Mouse (Mus musculus) liver, embryonic 14.5 days (tissue): ENCODE measurements around the gene Dab2. TPM values are rescaled to one million over a fixed set of nuclear protein-coding genes. Genes with fewer than 3 reads are reported as not detected.

Source experiments
- ATAC-seq: fragments of 200-750 bp; cut with Nextera tagmentation; 2 replicates; pipeline ENCODE4 v1.8.0; 2017; ENCODE audit warnings: moderate number of reproducible peaks, mild to moderate bottlenecking, moderate library complexity; ENCODE audit not compliant: insufficient read depth
- DNase-seq, 3 experiments: peaks; one replicate each; pipeline ENCODE4 v3.0.0-alpha.2; 2012 to 2013; ENCODE audit warnings: low read depth in 3 of 3, low spot score in 3 of 3
- H3K27ac ChIP-seq: fragments of 300-500 bp; sonication (generic); 2 replicates; pipeline ENCODE4 v1.5.1; 2014; ENCODE audit warnings: moderate library complexity, mild to moderate bottlenecking, control low read depth, inconsistent platforms
- H3K27me3 ChIP-seq: fragments of 300-500 bp; sonication (generic); 2 replicates; pipeline ENCODE4 v1.6.1; 2014; ENCODE audit warnings: mild to moderate bottlenecking, low read length, moderate library complexity; ENCODE audit not compliant: control insufficient read depth, insufficient read depth
- H3K36me3 ChIP-seq: fragments of 300-500 bp; sonication (generic); replicated peaks from 2 replicates; pipeline ENCODE4 v1.6.1; 2014; ENCODE audit warnings: low read depth; ENCODE audit not compliant: control insufficient read depth, insufficient read depth
- H3K4me1 ChIP-seq, 2 experiments: fragments of 200-500 bp in 1 of 2; fragments of 300-500 bp in 1 of 2; sonication (generic) in 1 of 2; replicated peaks; 2 replicates each; pipeline ENCODE4 v1.6.1; 2012 to 2014; ENCODE audit warnings: antibody characterized with exemption in 1 of 2, inconsistent platforms in 1 of 2, low read length in 1 of 2; ENCODE audit not compliant: control insufficient read depth in 2 of 2, insufficient read depth in 2 of 2
- H3K4me2 ChIP-seq: fragments of 300-500 bp; sonication (generic); 2 replicates; pipeline ENCODE4 v1.6.1; 2014; ENCODE audit warnings: low read depth, mild to moderate bottlenecking, control low read depth, moderate library complexity
- H3K4me3 ChIP-seq, 2 experiments: fragments of 200-500 bp in 1 of 2; fragments of 300-500 bp in 1 of 2; sonication (generic) in 1 of 2; 2 replicates each; pipeline ENCODE4 v1.5.1; 2012 to 2014; ENCODE audit warnings: low read depth in 2 of 2, low read length in 2 of 2, mild to moderate bottlenecking in 2 of 2, control low read depth in 1 of 2, inconsistent platforms in 1 of 2, moderate library complexity in 1 of 2; ENCODE audit not compliant: insufficient read depth in 1 of 2
- H3K9ac ChIP-seq: fragments of 300-500 bp; sonication (generic); replicated peaks from 2 replicates; pipeline ENCODE4 v1.6.1; 2014; ENCODE audit warnings: mild to moderate bottlenecking, control low read depth, moderate library complexity
- H3K9me3 ChIP-seq: fragments of 300-500 bp; sonication (generic); 2 replicates; pipeline ENCODE4 v1.6.1; 2016; ENCODE audit warnings: low read length, mixed read lengths; ENCODE audit not compliant: control insufficient read depth
- CTCF ChIP-seq: IDR thresholded peaks from 2 replicates; pipeline ENCODE4 v1.5.1; 2016; ENCODE audit warnings: antibody characterized with exemption, low read depth, control low read depth
- EP300 ChIP-seq: IDR thresholded peaks from 2 replicates; pipeline ENCODE4 v1.6.1; 2016; ENCODE audit warnings: antibody characterized with exemption, low read depth
- WGBS: fragments of 180-500 bp; shearing (Covaris S2); extraction: QIAGEN DNeasy Blood & Tissue Kit; methylation state at CpG from one replicate; pipeline ENCODE4 v1.1.7; 2014; ENCODE audit not compliant: insufficient replicate concordance; 5-methylcytosine and 5-hydroxymethylcytosine counted together
- polyA plus RNA-seq, 2 experiments: library from polyadenylated mRNA; depleted of rRNA in 1 of 2; stranded (reverse) in 1 of 2; unstranded in 1 of 2; fragments of >200 nt; fragmentation: Nextera tagmentation in 1 of 2; extraction: Ambion mirVana in 1 of 2; gene quantifications; 2 replicates each; pipeline versions ENCODE4 v1.2.1 to v1.2.3; 2012 to 2014

The Dab2 gene
- polyA plus RNA-seq, 2 experiments, result 7.5 to 9.5 TPM

GRCm38 (mm10) chr15:6398211-6398610 lies 98.6 kb downstream of the Dab2 start:
- Histone ChIP-seq H3K4me1 (no peaks in the 10 kb centered on the region), H3K36me3 (no peaks in the 10 kb centered on the region), H3K9me3 (no peaks in the 10 kb centered on the region), H3K4me3 (no peak overlapping the region), H3K27me3 (no peaks in the 10 kb centered on the region), H3K9ac (no peak overlapping the region), H3K27ac (no peak overlapping the region), H3K4me2 (no peak overlapping the region)
- 57% methylated on average over 4 of the region's 4 CpGs for WGBS
- ATAC-seq, result no peak
- no peak for DNase-seq
- no peak for TF ChIP-seq CTCF
- TF ChIP-seq EP300, result no peak

- H3K27me3 ChIP-seq, result no peaks in the 10 kb centered on the region
- H3K9me3 ChIP-seq, result no peaks in the 10 kb centered on the region
- ATAC-seq (no peak), DNase-seq (no peak)
- H3K9ac ChIP-seq, result no peak overlapping the region
- no peak overlapping the region for H3K27ac ChIP-seq
- H3K4me3 ChIP-seq, result no peak overlapping the region
- H3K4me1 ChIP-seq, result no peaks in the 10 kb centered on the region
- WGBS, result 70% methylated on average over 6 of the region's 6 CpGs
- H3K4me2 ChIP-seq, result no peak overlapping the region
- no peaks in the 10 kb centered on the region for H3K36me3 ChIP-seq
- no peak for TF ChIP-seq CTCF
- no peak for TF ChIP-seq EP300
Observed at GRCm38 (mm10) chr15:6398881-6399280, 99.3 kb downstream of the Dab2 start.

- H3K9ac ChIP-seq, result no peak overlapping the region
- no peaks in the 10 kb centered on the region for H3K9me3 ChIP-seq
- no peaks in the 10 kb centered on the region for H3K4me1 ChIP-seq
- H3K27me3 ChIP-seq, result no peaks in the 10 kb centered on the region
- no peak overlapping the region for H3K4me2 ChIP-seq
- DNase-seq, result no peak
- no peak overlapping the region for H3K4me3 ChIP-seq
- ATAC-seq, result no peak
- 67% methylated on average over 8 of the region's 8 CpGs for WGBS
- H3K36me3 ChIP-seq, result no peaks in the 10 kb centered on the region
- H3K27ac ChIP-seq, result no peak overlapping the region
- TF ChIP-seq CTCF (no peak), EP300 (no peak)
Observed at GRCm38 (mm10) chr15:6400115-6400514, 100.5 kb downstream of the Dab2 start.

GRCm38 (mm10) chr15:6402433-6402832 lies 102.8 kb downstream of the Dab2 start:
- H3K4me1 ChIP-seq, result no peaks in the 10 kb centered on the region
- H3K27ac ChIP-seq, result no peak overlapping the region
- no peak overlapping the region for H3K4me3 ChIP-seq
- ATAC-seq (no peak), DNase-seq (no peak)
- no peak overlapping the region for H3K9ac ChIP-seq
- no peaks in the 10 kb centered on the region for H3K27me3 ChIP-seq
- TF ChIP-seq EP300, result no peak
- no peaks in the 10 kb centered on the region for H3K9me3 ChIP-seq
- 78% methylated on average over 2 of the region's 2 CpGs for WGBS
- no peak overlapping the region for H3K4me2 ChIP-seq
- H3K36me3 ChIP-seq, result no peaks in the 10 kb centered on the region

- Histone ChIP-seq H3K4me2 (no peak overlapping the region), H3K4me1 (no peaks in the 10 kb centered on the region), H3K9ac (no peak overlapping the region), H3K27ac (no peak overlapping the region), H3K4me3 (no peak overlapping the region), H3K27me3 (no peaks in the 10 kb centered on the region), H3K9me3 (no peaks in the 10 kb centered on the region), H3K36me3 (no peaks in the 10 kb centered on the region)
- ATAC-seq, result no peak
- no peak for DNase-seq
- TF ChIP-seq CTCF (no peak), EP300 (no peak)
- WGBS, result 67% methylated on average over 5 of the region's 5 CpGs
Observed at GRCm38 (mm10) chr15:6404172-6404571, 104.6 kb downstream of the Dab2 start.
